Mouse (Mus musculus): ENCODE measurements around the gene Psmb4. TPM values are rescaled to one million over a fixed set of nuclear protein-coding genes. Genes with fewer than 3 reads are reported as not detected.
A peak's percentile ranks its signal among the peaks of the same experiment; 100 is the strongest.
"Not testable (repeated sequence)": the region's sequence is repeated elsewhere in the genome, so short reads cannot be mapped to it uniquely, and the experiment has no call there.

Psmb4 gene
- polyA plus RNA-seq (2014; fragmentation: Nextera tagmentation; extraction: Ambion mirVana): 357 and 379 TPM in 2 replicates

GRCm38 (mm10) chr3:94886316-94887224 is at the start of gene Psmb4:
TSS of gene Psmb4 (minus strand) at chr3:94886961.
- Histone ChIP-seq H3K9ac (ENCODE audit: low read depth, low read length) (peak within 1 kb of the TSS; percentile 92), H3K9me3 (ENCODE audit: control insufficient read depth, low read length) (no peaks in the 10 kb centered on the region), H3K4me2 (replicated peaks; ENCODE audit: low read depth, low read length) (peak within 1 kb of the TSS; percentile 73), H3K27ac (ENCODE audit: low read depth, low read length) (peak within 1 kb of the TSS; percentile 76), H3K36me3 (ENCODE audit: control insufficient read depth, insufficient read depth, low read length) (0 out of 2 replicates have a peak, but pooled peaks cover 3% of the 10 kb centered on the region), H3K4me3 (ENCODE audit: low read depth, low read length) (peak within 1 kb of the TSS; percentile 95), H3K4me1 (replicated peaks; ENCODE audit: control insufficient read depth, insufficient read depth, low read length) (peaks cover 3% of the 10 kb centered on the region; the same call in 1 of the 2 replicates), H3K27me3 (ENCODE audit: control insufficient read depth, insufficient read depth, low read length) (no peaks in the 10 kb centered on the region)
- ATAC-seq (ENCODE audit: low FRiP score) (peak; percentile 87), DNase-seq (ENCODE audit: low spot score) (peak; percentile 93)
- 1% methylated on average over 61 of the region's 61 CpGs for WGBS

GRCm38 (mm10) chr3:94936147-94936546 is 49.4 kb upstream of the Psmb4 start:
- not testable (repeated sequence) for H3K27ac ChIP-seq (ENCODE audit: low read depth, low read length); ATAC-seq (ENCODE audit: low FRiP score); H3K4me3 ChIP-seq (ENCODE audit: low read depth, low read length); H3K9ac ChIP-seq (ENCODE audit: low read depth, low read length); H3K36me3 ChIP-seq (ENCODE audit: control insufficient read depth, insufficient read depth, low read length); H3K4me1 ChIP-seq (replicated peaks; ENCODE audit: control insufficient read depth, insufficient read depth, low read length); H3K4me2 ChIP-seq (replicated peaks; ENCODE audit: low read depth, low read length); H3K9me3 ChIP-seq (ENCODE audit: control insufficient read depth, low read length); DNase-seq (ENCODE audit: low spot score); H3K27me3 ChIP-seq (ENCODE audit: control insufficient read depth, insufficient read depth, low read length)
- 78% methylated on average over 5 of the region's 5 CpGs for WGBS

- WGBS: 94% methylated on average over 3 of the region's 3 CpGs
- ATAC-seq (ENCODE audit: low FRiP score); H3K4me3 ChIP-seq (ENCODE audit: low read depth, low read length); H3K36me3 ChIP-seq (ENCODE audit: control insufficient read depth, insufficient read depth, low read length); H3K9me3 ChIP-seq (ENCODE audit: control insufficient read depth, low read length); H3K27me3 ChIP-seq (ENCODE audit: control insufficient read depth, insufficient read depth, low read length); H3K9ac ChIP-seq (ENCODE audit: low read depth, low read length); H3K4me2 ChIP-seq (replicated peaks; ENCODE audit: low read depth, low read length); H3K4me1 ChIP-seq (replicated peaks; ENCODE audit: control insufficient read depth, insufficient read depth, low read length); DNase-seq (ENCODE audit: low spot score); H3K27ac ChIP-seq (ENCODE audit: low read depth, low read length): not testable (repeated sequence)
These were observed 48.6 kb upstream of the Psmb4 start for GRCm38 (mm10) chr3:94935332-94935731.

GRCm38 (mm10) chr3:94934564-94934963 is 47.8 kb upstream of the Psmb4 start:
- not testable (repeated sequence) for DNase-seq (ENCODE audit: low spot score); H3K9me3 ChIP-seq (ENCODE audit: control insufficient read depth, low read length); ATAC-seq (ENCODE audit: low FRiP score); H3K27me3 ChIP-seq (ENCODE audit: control insufficient read depth, insufficient read depth, low read length); H3K27ac ChIP-seq (ENCODE audit: low read depth, low read length); H3K4me2 ChIP-seq (replicated peaks; ENCODE audit: low read depth, low read length); H3K4me3 ChIP-seq (ENCODE audit: low read depth, low read length); H3K4me1 ChIP-seq (replicated peaks; ENCODE audit: control insufficient read depth, insufficient read depth, low read length); H3K9ac ChIP-seq (ENCODE audit: low read depth, low read length); H3K36me3 ChIP-seq (ENCODE audit: control insufficient read depth, insufficient read depth, low read length)
- WGBS: 93% methylated on average over 3 of the region's 3 CpGs

- H3K4me1 ChIP-seq (replicated peaks; ENCODE audit: control insufficient read depth, insufficient read depth, low read length); H3K27ac ChIP-seq (ENCODE audit: low read depth, low read length); H3K4me2 ChIP-seq (replicated peaks; ENCODE audit: low read depth, low read length); H3K4me3 ChIP-seq (ENCODE audit: low read depth, low read length); H3K9me3 ChIP-seq (ENCODE audit: control insufficient read depth, low read length); H3K27me3 ChIP-seq (ENCODE audit: control insufficient read depth, insufficient read depth, low read length); H3K9ac ChIP-seq (ENCODE audit: low read depth, low read length); H3K36me3 ChIP-seq (ENCODE audit: control insufficient read depth, insufficient read depth, low read length); ATAC-seq (ENCODE audit: low FRiP score); DNase-seq (ENCODE audit: low spot score): not testable (repeated sequence)
- WGBS: no CpG with 5 or more reads among the region's 2 CpGs
These were observed 46.8 kb upstream of the Psmb4 start for GRCm38 (mm10) chr3:94933604-94934003.

GRCm38 (mm10) chr3:94932809-94933564 is 46.2 kb upstream of the Psmb4 start, which contains the start of gene Selenbp1:
TSS of gene Selenbp1 (plus strand) at chr3:94933056.
- H3K9me3 ChIP-seq (ENCODE audit: control insufficient read depth, low read length): no peaks in the 10 kb centered on the region
- H3K9ac ChIP-seq (ENCODE audit: low read depth, low read length): peak within 1 kb of the TSS; percentile 31; the same call in 1 of the 2 replicates
- DNase-seq (ENCODE audit: low spot score) (peak; percentile 52), ATAC-seq (ENCODE audit: low FRiP score) (peak; percentile 70)
- peak within 1 kb of the TSS; percentile 8; the same call in 1 of the 2 replicates for H3K4me3 ChIP-seq (ENCODE audit: low read depth, low read length)
- H3K27ac ChIP-seq (ENCODE audit: low read depth, low read length): no peak within 1 kb of the TSS
- 26% methylated on average over 16 of the region's 16 CpGs for WGBS
- no peaks in the 10 kb centered on the region for H3K36me3 ChIP-seq (ENCODE audit: control insufficient read depth, insufficient read depth, low read length)
- H3K4me1 ChIP-seq (replicated peaks; ENCODE audit: control insufficient read depth, insufficient read depth, low read length): no peaks in the 10 kb centered on the region
- H3K4me2 ChIP-seq (replicated peaks; ENCODE audit: low read depth, low read length): peak within 1 kb of the TSS; percentile 25
- no peaks in the 10 kb centered on the region for H3K27me3 ChIP-seq (ENCODE audit: control insufficient read depth, insufficient read depth, low read length)

- H3K27me3 ChIP-seq (ENCODE audit: control insufficient read depth, insufficient read depth, low read length); H3K4me2 ChIP-seq (replicated peaks; ENCODE audit: low read depth, low read length); H3K9ac ChIP-seq (ENCODE audit: low read depth, low read length); H3K4me3 ChIP-seq (ENCODE audit: low read depth, low read length); H3K36me3 ChIP-seq (ENCODE audit: control insufficient read depth, insufficient read depth, low read length); ATAC-seq (ENCODE audit: low FRiP score); DNase-seq (ENCODE audit: low spot score); H3K4me1 ChIP-seq (replicated peaks; ENCODE audit: control insufficient read depth, insufficient read depth, low read length); H3K27ac ChIP-seq (ENCODE audit: low read depth, low read length); H3K9me3 ChIP-seq (ENCODE audit: control insufficient read depth, low read length): not testable (repeated sequence)
- WGBS: 82% methylated on average over 2 of the region's 2 CpGs
These were observed 45.5 kb upstream of the Psmb4 start for GRCm38 (mm10) chr3:94932279-94932678.

- not testable (repeated sequence) for H3K4me1 ChIP-seq (replicated peaks; ENCODE audit: control insufficient read depth, insufficient read depth, low read length); H3K4me2 ChIP-seq (replicated peaks; ENCODE audit: low read depth, low read length); H3K36me3 ChIP-seq (ENCODE audit: control insufficient read depth, insufficient read depth, low read length); H3K9me3 ChIP-seq (ENCODE audit: control insufficient read depth, low read length); H3K27ac ChIP-seq (ENCODE audit: low read depth, low read length); ATAC-seq (ENCODE audit: low FRiP score); H3K4me3 ChIP-seq (ENCODE audit: low read depth, low read length); H3K27me3 ChIP-seq (ENCODE audit: control insufficient read depth, insufficient read depth, low read length); H3K9ac ChIP-seq (ENCODE audit: low read depth, low read length); DNase-seq (ENCODE audit: low spot score)
- 82% methylated on average over 10 of the region's 10 CpGs for WGBS
These were observed 44.8 kb upstream of the Psmb4 start for GRCm38 (mm10) chr3:94931427-94932082.
